In the genomic region with DNA sequence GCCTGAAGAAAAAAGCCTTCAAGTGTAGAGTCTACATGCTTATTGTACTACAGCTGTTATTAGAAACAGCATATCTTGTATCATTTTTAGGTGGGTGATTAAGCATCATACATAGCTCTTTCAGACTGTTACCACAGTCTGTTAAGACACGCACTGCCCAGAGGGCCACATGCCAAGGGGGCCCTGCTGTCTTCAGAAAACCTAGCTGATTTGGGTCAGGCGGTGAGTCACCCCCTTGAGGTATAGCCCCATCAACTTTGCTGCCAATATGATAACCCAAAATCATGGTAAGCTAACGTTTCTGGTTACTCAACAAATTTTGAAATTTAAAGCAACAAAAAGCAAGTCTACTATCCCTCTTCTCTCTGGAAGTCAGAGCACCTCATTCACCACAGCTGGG, we compare ENCODE assay signal across 21 mouse cellular contexts.
"Had no signal": no experiment of that assay in that cellular context is flagged by ENCODE, and none has a peak within 500 bp of the region (broad histone marks: within the 10 kb centered on the region; RNA-seq: fewer than 3 reads in every experiment).

No protein-coding gene starts in this region.

- H3K27ac ChIP-seq: kidney, postnatal 0 days; layer of hippocampus, adult 2 months; limb, embryonic 10.5 days; limb, embryonic 13.5 days; liver, embryonic 13.5 days; neural tube, embryonic 12.5 days; neural tube, embryonic 15.5 days; stomach, embryonic 15.5 days had no signal

- H3K9ac ChIP-seq: limb, embryonic 13.5 days; liver, embryonic 13.5 days; neural tube, embryonic 12.5 days; neural tube, embryonic 15.5 days; stomach, embryonic 15.5 days had no signal

- H3K4me3 ChIP-seq: layer of hippocampus, adult 2 months; limb, embryonic 10.5 days; limb, embryonic 13.5 days; liver, embryonic 13.5 days; neural tube, embryonic 12.5 days; neural tube, embryonic 15.5 days; stomach, embryonic 15.5 days had no signal

- H3K9me3 ChIP-seq: limb, embryonic 10.5 days; limb, embryonic 13.5 days; liver, embryonic 13.5 days; neural tube, embryonic 12.5 days; neural tube, embryonic 15.5 days; stomach, embryonic 15.5 days had no signal

- H3K4me2 ChIP-seq: limb, embryonic 13.5 days; liver, embryonic 13.5 days; midbrain, embryonic 11.5 days; neural tube, embryonic 12.5 days; neural tube, embryonic 15.5 days; stomach, embryonic 15.5 days had no signal

- DNase-seq: kidney, adult 2 months; kidney, postnatal 25 days; layer of hippocampus, adult 9-11 months; liver, embryonic 13.5 days; lung, adult 2 months; lung, postnatal 14 days; lung, postnatal 4 days; midbrain, embryonic 14.5 days; right cerebral cortex, adult 18-20 months; right cerebral cortex, postnatal 14 days; right cerebral cortex, postnatal 4 days; thymus, postnatal 14 days; thymus, postnatal 4 days had no signal

- H3K4me1 ChIP-seq: limb, embryonic 10.5 days; neural tube, embryonic 12.5 days; stomach, embryonic 15.5 days had no signal

- H3K27me3 ChIP-seq: limb, embryonic 13.5 days; liver, embryonic 13.5 days; neural tube, embryonic 12.5 days; neural tube, embryonic 15.5 days; stomach, embryonic 15.5 days had no signal

- H3K36me3 ChIP-seq: limb, embryonic 10.5 days; liver, embryonic 13.5 days; neural tube, embryonic 12.5 days; neural tube, embryonic 15.5 days; stomach, embryonic 15.5 days had no signal
